Mouse (Mus musculus) heart, postnatal 0 days (tissue): ENCODE data around the gene Rcan1.

Experiments
- CTCF ChIP-seq: IDR thresholded peaks from 2 replicates; pipeline ENCODE4 v1.5.1; 2016; ENCODE audit warnings: antibody characterized with exemption, control low read depth, low read depth
- EP300 ChIP-seq: IDR thresholded peaks from 2 replicates; pipeline ENCODE4 v1.6.1; 2016; ENCODE audit warnings: antibody characterized with exemption, low read depth

DNA sequence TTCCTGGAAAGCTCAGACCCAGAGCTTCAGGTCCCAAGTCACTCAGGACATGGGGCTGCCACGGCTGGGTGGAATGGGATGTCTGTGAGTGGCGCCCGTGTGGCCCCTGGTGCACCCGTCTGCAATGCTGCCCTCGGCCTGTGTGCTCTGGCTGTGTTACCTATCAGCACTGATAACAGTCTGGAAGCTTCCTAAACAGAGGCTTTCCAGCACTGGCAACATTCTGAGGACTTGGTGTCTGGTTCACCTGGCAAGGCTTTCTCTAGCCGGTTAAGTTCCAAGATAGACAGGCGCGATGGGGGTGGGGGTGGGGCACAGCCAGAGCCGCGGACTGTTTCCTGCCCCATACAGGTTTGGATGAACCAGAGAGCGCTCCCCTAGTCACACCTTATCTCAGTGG, 114.7 kb downstream of the Rcan1 start:
- TF ChIP-seq CTCF (no peak), EP300 (no peak)
